Mouse (Mus musculus) stomach, postnatal 0 days (tissue): Measurements from ENCODE around the gene Ccdc149. TPM values are rescaled to one million over a fixed set of nuclear protein-coding genes. Genes with fewer than 3 reads are reported as not detected.

ENCODE experiments used
- ATAC-seq: fragments of 200-750 bp; cut with Nextera tagmentation; 2 replicates; pipeline ENCODE4 v1.8.0; 2017; ENCODE audit not compliant: low FRiP score, low TSS enrichment
- DNase-seq: peaks from one replicate; pipeline ENCODE4 v3.0.0-alpha.2; 2016; ENCODE audit warnings: low spot score
- H3K27ac ChIP-seq: fragments of 300-500 bp; sonication (generic); replicated peaks from 2 replicates; pipeline ENCODE4 v1.5.1; 2014; ENCODE audit warnings: mild to moderate bottlenecking, control low read depth
- H3K27me3 ChIP-seq: fragments of 300-500 bp; sonication (generic); 2 replicates; pipeline ENCODE4 v1.6.1; 2014; ENCODE audit warnings: low read length; ENCODE audit not compliant: control insufficient read depth, insufficient read depth
- H3K36me3 ChIP-seq: fragments of 300-500 bp; sonication (generic); 2 replicates; pipeline ENCODE4 v1.6.1; 2014; ENCODE audit warnings: low read length, mixed read lengths; ENCODE audit not compliant: control insufficient read depth, insufficient read depth
- H3K4me1 ChIP-seq: fragments of 300-500 bp; sonication (generic); replicated peaks from 2 replicates; pipeline ENCODE4 v1.6.1; 2014; ENCODE audit warnings: antibody characterized with exemption; ENCODE audit not compliant: control insufficient read depth, insufficient read depth
- H3K4me2 ChIP-seq: fragments of 300-500 bp; sonication (generic); replicated peaks from 2 replicates; pipeline ENCODE4 v1.6.1; 2014; ENCODE audit warnings: low read depth, mild to moderate bottlenecking, control low read depth, moderate library complexity
- H3K4me3 ChIP-seq: fragments of 300-500 bp; sonication (generic); 2 replicates; pipeline ENCODE4 v1.5.1; 2014; ENCODE audit warnings: low read depth, low read length, control low read depth
- H3K9ac ChIP-seq: fragments of 300-500 bp; sonication (generic); 2 replicates; pipeline ENCODE4 v1.6.1; 2014; ENCODE audit warnings: mild to moderate bottlenecking, low read length, control low read depth, mixed read lengths
- H3K9me3 ChIP-seq: fragments of 300-500 bp; sonication (generic); 2 replicates; pipeline ENCODE4 v1.6.1; 2016; ENCODE audit warnings: low read length; ENCODE audit not compliant: control insufficient read depth
- CTCF ChIP-seq: IDR thresholded peaks from 2 replicates; pipeline ENCODE4 v1.5.1; 2016; ENCODE audit warnings: antibody characterized with exemption, low read depth, mild to moderate bottlenecking, moderate library complexity
- EP300 ChIP-seq: optimal IDR thresholded peaks from 2 replicates; pipeline ENCODE3; 2016; ENCODE audit warnings: antibody characterized with exemption
- WGBS: fragments of 180-500 bp; shearing (Covaris S2); extraction: QIAGEN DNeasy Blood & Tissue Kit; methylation state at CpG from one replicate; pipeline ENCODE4 v1.1.7; 2014; 5-methylcytosine and 5-hydroxymethylcytosine counted together
- polyA plus RNA-seq: library from polyadenylated mRNA; unstranded; fragments of >200 nt; fragmentation: Nextera tagmentation; extraction: Ambion mirVana; gene quantifications from 2 replicates; pipeline ENCODE4 v1.2.1, GENCODE M21; 2015

The Ccdc149 gene
- polyA plus RNA-seq, 1 experiment from 2014 or later: 3.4 TPM

DNA sequence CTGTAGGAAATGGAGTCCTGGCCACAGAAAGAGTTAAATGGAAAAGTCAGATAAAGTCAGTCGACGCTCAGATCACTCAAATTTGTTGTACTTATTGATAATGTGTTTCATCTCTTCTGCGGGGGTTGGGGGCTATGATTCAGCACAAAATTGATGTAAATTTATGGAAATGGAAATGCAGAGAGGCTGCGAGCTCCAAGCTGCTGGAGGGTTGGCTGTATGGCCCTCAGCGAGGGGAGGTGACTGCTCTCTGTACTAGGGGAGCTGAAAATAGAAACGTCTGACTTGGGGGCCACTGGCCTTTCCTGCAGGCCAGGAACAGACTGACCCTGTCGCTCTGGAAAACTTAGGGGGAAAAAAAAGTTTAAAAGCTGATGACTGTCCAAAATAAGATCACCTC, 5.5 kb upstream of the Ccdc149 start:
- H3K27ac ChIP-seq: peak overlapping the region; percentile 77
- H3K36me3 ChIP-seq: no peaks in the 10 kb centered on the region
- TF ChIP-seq EP300 (no peak), CTCF (no peak)
- no peaks in the 10 kb centered on the region for H3K4me1 ChIP-seq
- DNase-seq (no peak), ATAC-seq (no peak)
- peak overlapping the region; percentile 59; the same call in 1 of the 2 replicates for H3K9ac ChIP-seq
- WGBS: 9% methylated on average over 7 of the region's 7 CpGs
- no peaks in the 10 kb centered on the region for H3K27me3 ChIP-seq
- peak overlapping the region; percentile 33 for H3K4me3 ChIP-seq
- no peaks in the 10 kb centered on the region for H3K9me3 ChIP-seq
- H3K4me2 ChIP-seq: peak overlapping the region; percentile 81

DNA sequence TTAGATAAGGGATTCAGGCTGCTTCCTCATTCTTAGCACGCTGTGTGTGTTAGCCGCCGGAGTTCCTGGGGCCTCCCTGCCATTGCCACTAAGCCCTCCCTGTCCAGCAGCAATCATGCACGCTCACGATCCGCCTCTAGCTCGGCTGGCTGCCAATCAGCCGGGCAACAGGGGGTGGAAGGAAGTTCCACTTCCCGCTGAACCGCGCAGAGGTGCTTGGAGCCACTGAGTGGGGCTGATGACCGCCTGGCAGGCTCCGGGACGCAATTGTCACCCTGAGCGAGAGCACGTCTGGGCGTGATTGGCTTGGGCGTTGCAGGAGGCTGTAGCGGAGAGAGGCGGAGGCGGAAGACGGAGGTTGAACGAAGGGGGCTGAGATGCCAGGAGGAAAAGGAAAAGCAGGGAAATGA, 5.0 kb upstream of the Ccdc149 start:
- peak overlapping the region; percentile 59 for H3K9ac ChIP-seq
- H3K36me3 ChIP-seq: no peaks in the 10 kb centered on the region
- TF ChIP-seq EP300 (no peak), CTCF (peak; percentile 29)
- WGBS: 0% methylated on average over 23 of the region's 23 CpGs
- H3K9me3 ChIP-seq: no peaks in the 10 kb centered on the region
- H3K27ac ChIP-seq: peak overlapping the region; percentile 77
- H3K4me3 ChIP-seq: peak overlapping the region; percentile 33
- H3K4me2 ChIP-seq: peak overlapping the region; percentile 81
- H3K27me3 ChIP-seq: no peaks in the 10 kb centered on the region
- DNase-seq (peak; percentile 92), ATAC-seq (peak; percentile 96)
- no peaks in the 10 kb centered on the region for H3K4me1 ChIP-seq

DNA sequence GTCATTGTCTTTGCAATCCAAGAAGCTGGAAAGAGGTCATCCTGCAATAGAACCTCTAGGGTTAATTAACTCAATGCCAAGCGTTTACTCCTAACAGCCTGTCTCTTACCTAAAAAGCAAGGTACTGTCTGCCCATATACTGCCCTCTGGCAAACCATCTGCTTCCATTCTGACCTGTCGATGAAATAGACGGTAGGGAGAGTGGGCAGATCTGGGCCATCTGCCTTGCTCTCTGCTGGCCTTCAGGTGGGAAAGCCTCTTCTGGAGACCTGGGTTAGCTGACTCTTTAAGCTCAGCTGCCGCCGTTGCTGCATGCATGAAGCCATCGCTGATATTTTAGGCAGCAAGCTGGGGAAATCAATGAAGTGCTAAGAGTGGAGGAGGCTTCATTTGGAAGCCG, 2.7 kb upstream of the Ccdc149 start:
- Histone ChIP-seq H3K4me1 (no peaks in the 10 kb centered on the region), H3K4me3 (no peak overlapping the region), H3K9ac (no peak overlapping the region), H3K36me3 (no peaks in the 10 kb centered on the region), H3K9me3 (no peaks in the 10 kb centered on the region), H3K4me2 (no peak overlapping the region), H3K27ac (no peak overlapping the region), H3K27me3 (no peaks in the 10 kb centered on the region)
- ATAC-seq (no peak), DNase-seq (no peak)
- WGBS: 89% methylated on average over 7 of the region's 7 CpGs
- TF ChIP-seq EP300 (no peak), CTCF (no peak)

DNA sequence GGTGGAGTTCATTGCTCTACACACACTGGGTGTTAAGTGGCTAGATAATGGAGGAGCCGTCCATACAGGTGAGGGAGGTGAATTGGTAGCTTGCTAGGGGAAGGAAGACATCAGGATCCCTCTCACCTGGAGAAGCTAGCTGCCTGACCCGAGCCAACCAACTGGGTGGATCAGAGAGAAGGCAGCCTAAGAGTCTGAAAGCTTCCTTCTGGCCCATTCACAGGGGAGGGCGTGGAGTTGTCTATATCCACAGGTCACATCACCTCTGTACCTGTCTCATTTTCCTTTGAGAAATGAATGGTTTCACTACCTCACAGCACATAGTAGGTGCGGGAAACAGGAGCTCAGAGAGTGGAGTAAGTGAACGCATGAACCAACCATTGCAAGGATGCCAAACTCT, 770 bp downstream of the Ccdc149 start:
- no peak overlapping the region for H3K9ac ChIP-seq
- H3K4me1 ChIP-seq: no peaks in the 10 kb centered on the region
- WGBS: 62% methylated on average over 5 of the region's 5 CpGs
- H3K4me2 ChIP-seq: peak overlapping the region; percentile 94
- no peaks in the 10 kb centered on the region for H3K9me3 ChIP-seq
- peak overlapping the region; percentile 70 for H3K4me3 ChIP-seq
- TF ChIP-seq EP300 (no peak), CTCF (no peak)
- H3K36me3 ChIP-seq: no peaks in the 10 kb centered on the region
- H3K27ac ChIP-seq: no peak overlapping the region; the same call in 1 of the 2 replicates
- DNase-seq (no peak), ATAC-seq (no peak; the same call in 1 of the 2 replicates)
- H3K27me3 ChIP-seq: no peaks in the 10 kb centered on the region

DNA sequence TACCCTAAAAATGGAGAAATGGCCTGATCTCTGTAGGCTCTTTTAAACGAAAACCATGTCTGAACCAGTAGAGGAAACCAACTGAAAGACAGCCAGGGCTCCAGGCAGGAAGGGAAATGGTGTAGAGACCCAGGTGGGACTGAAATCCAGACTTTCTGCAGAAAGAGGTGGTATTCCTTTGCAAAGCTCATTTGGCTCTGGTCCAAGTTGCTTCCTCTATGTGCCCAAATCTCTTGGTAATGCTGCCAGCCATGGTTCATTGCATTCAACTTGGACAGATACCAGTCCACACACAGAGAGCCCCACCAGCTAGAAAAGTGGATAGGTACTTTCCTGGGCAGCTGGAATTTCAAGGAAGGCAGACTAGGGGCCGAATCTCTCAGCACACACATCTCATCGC, 3.5 kb downstream of the Ccdc149 start:
- Histone ChIP-seq H3K4me2 (no peak overlapping the region), H3K9me3 (no peaks in the 10 kb centered on the region), H3K27me3 (no peaks in the 10 kb centered on the region), H3K4me3 (no peak overlapping the region), H3K36me3 (no peaks in the 10 kb centered on the region), H3K4me1 (no peaks in the 10 kb centered on the region), H3K27ac (no peak overlapping the region), H3K9ac (no peak overlapping the region)
- ATAC-seq (no peak), DNase-seq (no peak)
- WGBS: 93% methylated on average over 3 of the region's 3 CpGs
- no peak for TF ChIP-seq EP300
- no peak for TF ChIP-seq CTCF

DNA sequence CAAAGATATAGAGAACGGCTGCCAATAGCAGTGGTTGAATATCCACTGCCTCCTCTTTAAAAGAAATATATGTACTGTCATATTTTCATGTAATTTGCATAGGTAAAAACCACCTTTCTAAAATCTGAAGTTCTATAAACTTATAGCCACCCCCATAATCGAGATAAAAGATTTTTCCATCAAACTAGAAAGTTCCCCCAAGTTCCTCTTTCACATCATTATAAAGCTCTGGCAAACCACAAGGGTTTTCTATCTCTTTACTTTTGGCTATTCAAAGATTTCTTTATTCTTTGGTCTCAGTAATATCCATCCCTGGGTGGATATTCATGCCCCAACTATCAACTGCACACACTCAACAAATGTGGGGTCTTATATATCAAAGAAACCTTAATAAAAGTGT, 8.9 kb downstream of the Ccdc149 start:
- DNase-seq: no peak
- H3K4me2 ChIP-seq: no peak overlapping the region
- WGBS: 82% methylated on average over 2 of the region's 2 CpGs

More for the DNA sequence above, 8.9 kb downstream of the Ccdc149 start:
- TF ChIP-seq CTCF (no peak), EP300 (no peak)
- no peaks in the 10 kb centered on the region for H3K4me1 ChIP-seq
- ATAC-seq: no peak
- no peaks in the 10 kb centered on the region for H3K27me3 ChIP-seq
- H3K9me3 ChIP-seq: no peaks in the 10 kb centered on the region
- H3K4me3 ChIP-seq: no peak overlapping the region
- H3K36me3 ChIP-seq: no peaks in the 10 kb centered on the region
- no peak overlapping the region for H3K9ac ChIP-seq
- no peak overlapping the region for H3K27ac ChIP-seq
